ENCODE assay signal across 8 mouse cellular contexts in the genomic region with DNA sequence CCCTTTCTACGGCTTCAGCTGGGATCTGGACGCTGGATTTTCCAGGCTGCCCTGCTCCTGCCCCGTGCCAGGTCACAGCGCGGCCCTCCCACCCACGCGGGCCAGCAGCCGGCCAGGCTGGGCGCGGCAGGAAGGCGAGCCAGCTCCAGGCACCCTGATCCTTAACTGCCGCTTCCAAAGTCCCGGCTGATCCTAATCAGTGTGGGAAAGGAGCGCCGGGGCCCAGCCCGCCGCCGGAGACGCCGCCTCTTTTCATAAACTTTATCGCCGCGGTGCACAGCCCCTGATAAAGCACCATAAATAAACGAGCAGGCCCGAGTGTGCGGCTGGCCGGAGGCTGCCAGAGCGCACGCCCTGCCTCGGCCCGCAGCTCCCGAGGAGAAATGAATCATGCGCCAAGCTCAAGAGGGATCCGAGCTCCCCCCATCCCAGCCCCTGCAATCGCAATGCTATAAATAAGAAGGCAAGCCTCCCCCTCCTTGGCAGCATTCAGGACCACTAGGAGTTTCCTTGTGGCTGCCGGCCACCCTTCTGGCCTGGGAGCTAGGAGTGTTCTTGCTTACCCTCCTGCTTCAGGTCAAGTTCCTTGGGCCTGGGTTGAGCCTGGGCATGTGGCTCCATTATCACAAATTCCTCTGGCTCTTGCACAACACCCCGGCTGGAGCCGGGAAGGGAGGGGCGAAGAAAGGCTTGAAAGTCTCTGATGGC.
DNase-seq lines count a peak whose midpoint lies in the region; ATAC-seq and TF ChIP-seq lines count a peak whose summit lies in the region.

No protein-coding gene starts in this region.

- peak overlapping the region; percentile 69 for H3K27ac ChIP-seq in ES-Bruce4 (ENCODE audit: insufficient read depth, low read length)
- peak overlapping the region; percentile 78 for H3K27ac ChIP-seq in brown adipose tissue, adult 24 weeks (replicated peaks; ENCODE audit: low read depth, low read length)
- H3K27ac ChIP-seq in forebrain, embryonic 10.5 days: peak overlapping the region; percentile 93
- H3K27ac ChIP-seq in heart, embryonic 15.5 days: peak overlapping the region; percentile 97
- peak overlapping the region; percentile 97 for H3K27ac ChIP-seq in lung, embryonic 14.5 days (ENCODE audit: low read depth)

- no peak for TF ChIP-seq POLR2A in ES-Bruce4 (IDR thresholded peaks at IDR 0.05; ENCODE audit: insufficient read depth, low read length)

- peak; percentile 90 for ATAC-seq in heart, embryonic 15.5 days (replicated peaks; ENCODE audit: insufficient number of reproducible peaks, insufficient read depth, low FRiP score, low read depth)
- ATAC-seq in lung, embryonic 14.5 days (ENCODE audit: insufficient read depth): peak; percentile 90

- peak overlapping the region; percentile 73 for H3K4me2 ChIP-seq in heart, embryonic 15.5 days
- H3K4me2 ChIP-seq in lung, embryonic 14.5 days: peak overlapping the region; percentile 73

- no peak for TF ChIP-seq CTCF in ES-Bruce4 (IDR thresholded peaks at IDR 0.05; ENCODE audit: low read depth, low read length)
- TF ChIP-seq CTCF in lung, embryonic 14.5 days (IDR thresholded peaks at IDR 0.05; ENCODE audit: low read depth): no peak; the same call in 1 of the 2 replicates

- TF ChIP-seq EP300 in ES-Bruce4 (IDR thresholded peaks at IDR 0.05; ENCODE audit: insufficient read depth, low read depth, low read length): no peak

- H3K4me1 ChIP-seq in ES-Bruce4 (ENCODE audit: control insufficient read depth, insufficient read depth, low read length): peaks cover 8% of the 10 kb centered on the region
- peaks cover 20% of the 10 kb centered on the region for H3K4me1 ChIP-seq in brown adipose tissue, adult 24 weeks (ENCODE audit: control insufficient read depth, insufficient read depth, insufficient read length, low read length)
- H3K4me1 ChIP-seq in forebrain, embryonic 10.5 days: peaks cover 46% of the 10 kb centered on the region
- H3K4me1 ChIP-seq in heart, embryonic 15.5 days (replicated peaks): peaks cover 38% of the 10 kb centered on the region
- peaks cover 31% of the 10 kb centered on the region for H3K4me1 ChIP-seq in lung, embryonic 14.5 days (ENCODE audit: insufficient read depth)

- no peaks in the 10 kb centered on the region for H3K27me3 ChIP-seq in ES-Bruce4 (ENCODE audit: control insufficient read depth, insufficient read depth, low read length, poor library complexity, severe bottlenecking)
- peaks cover 41% of the 10 kb centered on the region for H3K27me3 ChIP-seq in forebrain, embryonic 10.5 days (ENCODE audit: poor library complexity, severe bottlenecking)
- H3K27me3 ChIP-seq in heart, embryonic 15.5 days: no peaks in the 10 kb centered on the region
- no peaks in the 10 kb centered on the region for H3K27me3 ChIP-seq in lung, embryonic 14.5 days (ENCODE audit: insufficient read depth, low read length)

- H3K9me3 ChIP-seq in ES-Bruce4 (replicated peaks; ENCODE audit: control insufficient read depth, insufficient read depth, low read length, poor library complexity, severe bottlenecking): no peaks in the 10 kb centered on the region
- H3K9me3 ChIP-seq in forebrain, embryonic 10.5 days: no peaks in the 10 kb centered on the region
- no peaks in the 10 kb centered on the region for H3K9me3 ChIP-seq in heart, embryonic 15.5 days (replicated peaks)
- H3K9me3 ChIP-seq in lung, embryonic 14.5 days (ENCODE audit: low read depth, low read length): no peaks in the 10 kb centered on the region

- no peaks in the 10 kb centered on the region for H3K36me3 ChIP-seq in ES-Bruce4 (ENCODE audit: control insufficient read depth, insufficient read depth, low read length, poor library complexity, severe bottlenecking)
- H3K36me3 ChIP-seq in forebrain, embryonic 10.5 days (replicated peaks): no peaks in the 10 kb centered on the region
- H3K36me3 ChIP-seq in heart, embryonic 15.5 days: no peaks in the 10 kb centered on the region
- no peaks in the 10 kb centered on the region for H3K36me3 ChIP-seq in lung, embryonic 14.5 days (ENCODE audit: insufficient read depth)

- peak overlapping the region; percentile 94 for H3K9ac ChIP-seq in ES-Bruce4 (ENCODE audit: low read depth, poor library complexity, severe bottlenecking)
- H3K9ac ChIP-seq in heart, embryonic 15.5 days: peak overlapping the region; percentile 48
- peak overlapping the region; percentile 60 for H3K9ac ChIP-seq in lung, embryonic 14.5 days

- WGBS in forebrain, embryonic 10.5 days: 2% methylated on average over 39 of the region's 39 CpGs
- 2% methylated on average over 39 of the region's 39 CpGs for whole genome bisulfite sequencing in heart, embryonic 15.5 days
- WGBS in lung, embryonic 14.5 days: 1% methylated on average over 39 of the region's 39 CpGs

- peak overlapping the region; percentile 79 for H3K4me3 ChIP-seq in ES-Bruce4 (ENCODE audit: low read depth, low read length)
- peak overlapping the region; percentile 44 for H3K4me3 ChIP-seq in brown adipose tissue, adult 24 weeks (ENCODE audit: insufficient read depth, low read depth, low read length)
- peak overlapping the region; percentile 53 for H3K4me3 ChIP-seq in forebrain, embryonic 10.5 days
- peak overlapping the region; percentile 48 for H3K4me3 ChIP-seq in heart, embryonic 15.5 days
- peak overlapping the region; percentile 32 for H3K4me3 ChIP-seq in lung, embryonic 14.5 days (ENCODE audit: low read depth, low read length)

- DNase-seq in forebrain, embryonic 10.5 days (ENCODE audit: extremely low spot score, low spot score): peak; percentile 66
- peak; percentile 83 to 93 for DNase-seq in kidney, postnatal 25 days
- peak; percentile 87 for DNase-seq in lung, embryonic 14.5 days
- peak; percentile 67 for DNase-seq in ovary, postnatal 10 days (ENCODE audit: low spot score)
- DNase-seq in urinary bladder, adult 18-20 months (ENCODE audit: low spot score in 2 of 2): peak; percentile 78 to 94

Comparison
In these comparisons a context has a peak if more than half of its experiments do, and no peak if none do; other contexts are left out.
1. Peak in every context shown above with its lines: DNase-seq, ATAC-seq, H3K4me3 ChIP-seq and H3K27ac ChIP-seq.